Mouse (Mus musculus) right cerebral cortex, postnatal 36 days (tissue): ENCODE data around the gene Plb1.
A peak's percentile ranks its signal among the peaks of the same experiment; 100 is the strongest.

Experiments
- DNase-seq, 2 experiments: peaks; one replicate each; pipeline ENCODE4 v3.0.0; 2022; ENCODE audit warnings: low spot score in 2 of 2, mixed read lengths in 1 of 2

Gene Plb1

DNA sequence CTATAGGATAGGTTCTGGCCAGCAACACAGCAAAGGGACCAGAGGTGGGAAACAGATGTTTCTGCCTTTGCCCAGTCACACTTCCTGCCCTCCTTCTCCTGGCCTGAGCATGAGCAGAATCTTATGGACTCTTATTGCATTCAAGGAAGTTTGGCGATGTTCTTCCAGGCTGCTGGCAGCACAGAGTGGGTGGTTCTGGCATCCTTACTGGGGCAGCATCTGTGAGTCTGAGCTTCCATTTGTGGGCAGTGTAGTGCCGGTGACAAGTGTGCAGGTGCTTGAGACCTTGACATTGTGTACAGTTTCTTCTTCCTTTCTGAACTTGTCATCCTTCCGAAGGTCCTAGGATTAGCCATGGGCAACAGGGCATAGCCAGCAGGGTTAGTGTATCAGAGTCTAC is 12.9 kb downstream of the Plb1 start:
- peak; percentile 45 to 59 for DNase-seq

DNA sequence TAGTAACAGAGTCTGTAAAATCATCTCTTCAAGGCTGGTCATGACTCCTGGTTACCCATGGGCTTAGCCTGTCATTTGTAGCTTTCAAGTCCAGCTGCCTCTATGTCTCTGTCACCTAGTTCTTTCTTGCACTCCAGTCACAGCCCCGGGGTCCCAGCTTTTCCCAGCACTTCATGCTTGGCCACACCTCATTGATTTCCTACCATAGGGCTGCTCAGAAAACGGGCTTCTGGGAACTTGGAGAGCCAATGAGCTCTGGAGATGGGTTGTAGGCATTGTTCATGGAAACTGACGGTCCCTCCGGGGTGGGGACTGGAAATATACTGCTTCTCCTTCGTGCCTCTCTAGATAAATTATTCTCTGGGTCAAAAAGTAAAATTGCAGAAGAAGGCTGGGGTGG is 28.2 kb downstream of the Plb1 start:
- DNase-seq = no peak

DNA sequence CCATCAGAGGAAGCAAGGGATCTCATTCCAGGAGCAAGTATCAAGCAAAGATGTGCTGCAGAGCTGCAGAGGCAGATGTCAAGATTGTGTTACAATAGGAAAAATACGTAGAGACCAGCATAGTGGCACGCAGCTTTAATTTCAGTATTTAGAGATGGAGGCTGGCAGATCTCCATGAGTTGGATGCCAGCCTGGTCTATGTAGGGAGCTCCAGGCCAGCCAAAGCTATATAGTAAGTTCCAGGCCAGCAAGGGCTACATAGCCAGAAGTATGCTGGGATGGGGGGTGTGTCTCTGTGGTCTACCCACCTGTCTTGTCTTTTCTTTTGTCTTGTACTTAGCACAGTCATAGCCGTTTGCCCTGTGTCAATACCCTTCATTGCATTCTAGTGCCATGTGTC is 28.7 kb downstream of the Plb1 start:
- DNase-seq = no peak

DNA sequence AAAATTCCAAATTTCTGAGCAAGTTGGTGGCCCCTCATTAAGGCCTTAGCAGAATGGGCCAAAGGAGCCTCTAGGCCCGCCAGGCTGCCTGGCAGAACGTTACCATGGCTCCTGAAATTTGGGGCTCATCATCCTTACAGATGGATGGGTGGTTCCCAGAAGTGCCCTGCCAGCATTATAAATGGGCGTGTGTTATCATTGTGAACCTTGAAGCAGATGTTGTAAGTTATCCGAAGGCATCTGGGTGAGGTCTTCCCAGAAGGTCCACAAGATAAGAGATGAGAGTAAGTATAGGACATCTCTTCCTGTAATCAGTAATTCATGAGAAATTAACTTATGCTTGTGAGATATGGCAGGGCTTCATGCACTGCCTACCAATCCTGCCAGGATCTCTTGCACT is 30.0 kb downstream of the Plb1 start:
- DNase-seq = no peak

DNA sequence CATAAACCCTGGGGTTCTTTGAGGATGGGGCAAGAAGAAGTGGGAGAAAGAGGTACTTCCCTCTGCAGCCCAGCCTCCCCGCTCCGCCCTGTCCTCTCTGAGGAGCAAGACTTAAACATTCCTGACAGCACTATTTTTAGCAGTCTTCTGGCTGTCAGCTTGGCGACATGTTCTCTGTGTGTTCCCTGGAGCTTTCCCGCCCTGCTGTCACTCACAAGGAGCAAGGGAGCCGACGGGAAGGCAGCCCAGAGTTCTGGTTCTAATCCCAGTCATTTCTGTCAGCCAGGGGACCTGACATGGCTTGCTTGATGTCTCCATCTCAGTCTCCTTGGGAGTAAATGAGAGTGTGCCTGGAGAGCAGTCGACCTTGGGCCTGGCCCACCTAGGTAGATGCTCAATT is 40.0 kb downstream of the Plb1 start:
- peak in 1 of 2 experiments; percentile 4 for DNase-seq

DNA sequence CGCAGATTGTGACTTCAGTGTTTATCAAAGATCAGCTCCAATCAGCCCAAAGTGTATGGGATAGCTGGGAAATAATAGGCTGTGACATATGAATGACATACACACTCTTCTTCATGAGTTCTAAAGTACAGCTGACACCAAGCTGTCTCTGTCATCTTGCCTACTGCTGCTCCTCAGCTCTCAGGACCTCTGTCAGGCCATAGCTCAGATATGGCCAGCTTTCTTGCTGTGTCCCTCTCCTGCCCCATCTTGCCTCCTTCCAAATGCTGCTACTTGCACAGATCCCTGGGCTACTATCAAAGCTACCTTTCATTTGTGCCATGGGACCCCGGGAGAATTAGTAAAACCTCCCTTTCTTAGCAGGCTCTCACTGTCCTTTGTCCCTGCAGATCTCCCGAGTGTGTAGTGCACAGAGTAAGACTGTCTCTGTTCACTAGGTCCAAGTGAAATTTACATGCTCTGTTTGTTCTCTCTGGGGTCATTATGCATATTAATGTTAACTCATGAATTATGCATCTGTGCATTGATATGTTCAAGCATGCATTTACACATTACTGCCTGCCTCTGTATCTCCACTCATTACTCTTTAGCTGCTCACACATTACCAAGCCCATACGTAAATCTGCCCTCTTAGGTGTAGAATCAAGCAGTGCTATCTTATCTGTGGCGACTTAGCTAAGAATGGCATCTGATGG is 45.6 kb downstream of the Plb1 start:
- DNase-seq = no peak

DNA sequence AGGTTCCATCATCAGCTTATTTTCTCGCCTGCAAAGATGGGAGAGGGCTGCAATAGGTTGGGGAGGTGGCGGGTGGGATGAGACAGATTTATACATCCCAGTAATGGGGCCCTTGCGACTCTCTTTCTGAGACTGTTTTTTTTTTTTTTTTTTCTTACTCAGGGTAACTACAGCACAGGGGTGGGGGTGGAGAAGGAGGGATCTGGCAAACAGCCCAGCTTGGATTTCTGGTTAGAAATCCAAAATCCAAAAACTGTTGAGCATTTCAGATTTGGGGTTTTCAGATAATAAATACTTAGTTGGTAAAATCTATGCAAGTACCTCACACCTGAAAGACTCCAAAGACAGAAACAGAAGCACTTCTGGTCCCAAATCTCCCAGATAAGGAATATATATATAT is 47.6 kb downstream of the Plb1 start:
- no peak for DNase-seq

DNA sequence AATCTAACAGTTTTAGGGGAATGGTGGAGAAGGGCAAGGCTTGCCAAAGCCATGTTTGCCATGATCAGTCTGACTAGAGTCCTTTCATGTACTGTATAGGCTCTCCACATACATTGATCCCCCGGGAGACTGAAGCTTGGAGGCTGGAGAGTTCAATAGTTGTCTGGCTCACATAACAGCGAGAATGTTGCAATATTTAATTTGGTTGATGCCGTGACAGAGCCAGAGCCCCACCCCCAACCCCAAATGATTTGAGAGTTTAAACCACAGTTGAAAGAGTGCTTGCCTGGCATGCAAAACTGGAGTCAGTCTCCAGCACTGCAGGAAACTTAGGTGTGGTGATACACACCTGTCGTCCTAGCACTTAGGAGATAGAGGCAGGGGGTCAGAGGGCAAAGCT is 49.8 kb downstream of the Plb1 start:
- DNase-seq = no peak

DNA sequence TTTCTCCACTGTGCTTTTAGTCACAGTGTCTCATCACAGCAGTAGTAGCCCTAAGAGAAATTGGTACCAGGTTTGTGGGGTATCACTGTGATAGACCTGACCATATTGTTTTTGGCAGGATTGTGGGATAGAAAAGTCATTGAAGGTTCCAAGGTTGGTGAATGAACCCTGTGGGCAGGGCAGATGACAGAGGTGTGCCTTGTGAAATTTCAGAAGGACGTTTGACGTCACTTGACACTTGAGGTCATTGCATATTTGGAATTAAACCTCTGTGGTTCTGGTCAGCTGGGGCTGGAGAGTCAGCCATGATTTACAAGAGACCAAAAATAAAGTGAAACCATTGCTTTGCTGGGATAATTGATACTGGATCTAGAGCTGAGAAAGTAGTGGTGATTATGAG is 50.9 kb downstream of the Plb1 start:
- no peak for DNase-seq

DNA sequence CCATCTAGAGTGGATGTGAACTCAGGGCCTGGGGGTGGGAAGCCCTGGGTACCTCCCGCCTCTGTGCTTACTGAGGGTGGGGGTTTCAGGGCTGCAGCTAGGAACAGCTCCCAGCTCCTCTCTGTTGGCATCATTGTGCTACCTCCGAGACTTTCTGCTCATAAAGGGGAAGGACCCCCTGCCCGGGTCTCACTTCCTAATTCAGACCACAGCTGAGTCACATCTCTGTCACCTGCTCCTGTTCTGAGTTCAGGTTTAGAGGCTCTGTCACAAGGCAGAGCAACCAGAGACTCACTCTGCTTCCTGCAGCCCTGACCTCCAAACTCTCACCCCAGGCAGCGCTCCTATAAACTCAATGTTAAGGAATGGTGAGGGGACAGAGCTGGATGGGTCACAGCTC is 53.8 kb downstream of the Plb1 start:
- DNase-seq = no peak

DNA sequence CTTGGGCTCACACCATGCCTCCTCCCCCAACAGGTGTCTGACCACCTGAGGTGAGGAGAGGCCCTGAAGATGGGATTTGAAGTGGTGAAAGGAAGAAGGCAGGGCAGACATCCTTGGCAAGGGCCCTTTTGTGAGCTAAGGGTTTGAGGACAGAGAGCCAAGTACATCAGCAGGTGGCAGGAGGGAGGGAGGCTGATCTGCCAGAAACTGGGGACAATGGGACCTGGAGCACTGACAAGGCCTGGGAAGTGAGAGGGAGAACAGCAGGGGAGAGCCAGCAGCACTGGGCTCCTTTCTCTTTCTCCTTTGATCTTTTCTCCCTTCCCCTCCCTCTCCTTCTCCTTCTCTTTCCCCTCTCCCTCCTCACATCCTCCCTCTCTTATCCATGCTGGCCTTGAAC is 55.5 kb downstream of the Plb1 start:
- no peak for DNase-seq

DNA sequence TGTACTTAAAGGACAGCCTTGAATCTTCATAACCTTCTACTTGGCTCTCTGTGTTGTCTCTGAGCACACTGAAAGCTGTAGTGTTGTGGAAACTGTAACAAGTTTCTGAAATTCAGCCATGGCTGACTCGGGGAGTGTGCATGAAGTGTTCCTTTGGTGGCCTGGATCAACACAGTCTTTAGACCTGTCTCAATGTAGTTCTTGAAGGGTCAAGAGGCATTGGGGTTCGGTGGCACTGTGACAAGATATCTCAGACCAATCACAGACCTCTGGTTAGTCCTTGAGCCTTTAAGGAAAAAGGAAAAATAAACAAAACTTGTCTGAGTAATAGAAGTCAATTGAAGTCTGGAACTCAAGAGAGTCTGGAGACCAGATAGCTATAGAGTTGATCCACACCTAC is 58.8 kb downstream of the Plb1 start:
- DNase-seq = no peak

DNA sequence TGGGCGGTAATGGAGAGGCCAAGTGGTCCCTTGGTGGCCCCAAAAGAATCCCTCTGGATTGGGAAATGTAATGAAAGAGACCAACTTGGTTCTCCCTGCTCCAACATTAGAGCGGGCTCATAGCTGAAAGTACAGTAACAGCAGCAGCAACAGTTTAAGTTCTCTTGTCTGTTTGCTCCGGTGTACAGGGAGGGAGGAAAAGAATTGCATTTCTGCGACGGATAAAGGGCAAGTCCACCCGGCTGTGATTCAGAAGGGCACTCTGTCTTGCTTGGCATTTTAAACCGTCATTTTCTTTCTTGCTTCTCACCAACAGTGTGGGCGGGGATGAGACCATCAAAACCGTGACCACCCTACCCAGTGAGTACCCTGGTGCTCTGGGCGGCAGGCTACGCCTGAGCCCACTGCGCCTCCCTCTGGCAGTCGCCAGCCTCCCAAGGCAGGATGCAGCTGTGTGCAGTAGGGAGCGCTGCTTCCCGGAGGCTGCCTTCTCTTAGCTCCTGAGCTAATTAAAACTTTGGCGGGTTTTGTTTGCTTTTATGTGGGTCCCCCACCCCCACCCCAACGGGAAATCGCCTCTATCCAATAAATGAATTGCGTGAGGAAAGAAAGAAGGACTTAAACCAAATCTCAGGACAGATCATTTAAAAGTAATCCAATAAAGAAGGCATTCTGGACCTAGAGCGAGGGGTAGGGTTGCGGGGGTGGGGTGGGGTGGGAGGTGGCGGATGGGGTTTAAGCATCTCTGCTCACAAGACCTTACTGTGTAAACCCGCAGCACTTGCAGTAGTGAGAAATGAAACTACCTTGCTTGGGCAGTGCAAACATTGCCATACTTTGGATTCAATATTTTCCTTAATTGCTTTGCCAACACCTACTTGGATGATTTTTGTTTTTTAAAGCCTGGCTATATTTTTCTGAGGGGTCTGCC is 70.7 kb downstream of the Plb1 start:
- DNase-seq = peak; percentile 27 to 31

DNA sequence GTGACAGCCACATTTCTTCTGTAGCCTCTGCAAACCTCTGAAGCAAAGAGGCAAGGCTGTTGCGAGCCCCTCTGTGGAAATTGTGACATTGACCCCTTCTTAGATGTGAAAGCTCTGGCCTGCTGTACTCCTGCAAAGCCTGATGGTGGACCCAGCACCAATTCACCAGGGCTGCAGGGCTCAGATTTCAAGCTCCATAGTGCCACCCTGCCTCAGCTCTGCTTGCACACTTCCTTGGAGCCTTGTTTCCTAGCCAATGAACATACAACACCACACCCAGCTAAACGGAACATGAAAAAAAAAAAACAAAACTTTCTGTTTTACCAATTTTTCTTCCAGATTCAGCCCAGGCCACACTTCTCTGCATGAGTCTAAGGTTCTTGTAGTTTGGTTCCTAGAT is 74.6 kb downstream of the Plb1 start:
- DNase-seq = no peak

DNA sequence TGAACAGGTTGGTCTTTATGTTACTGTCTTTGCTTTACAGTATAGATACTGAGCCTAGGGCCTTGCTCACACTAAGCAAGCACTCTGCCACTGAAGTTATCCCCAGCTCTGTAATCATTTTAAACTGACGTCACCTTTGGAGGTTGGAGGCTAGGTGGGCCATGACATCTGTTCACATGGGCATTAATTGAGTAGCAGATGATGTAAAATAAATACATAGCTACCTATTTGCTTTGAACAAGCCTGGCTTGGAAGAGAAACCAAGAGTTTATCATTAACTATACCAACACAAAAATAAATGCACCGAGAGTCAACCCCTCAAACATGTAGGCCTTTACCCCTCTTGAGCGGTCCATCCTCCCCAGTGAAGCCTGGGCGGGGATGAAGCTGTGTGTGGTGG is 76.1 kb downstream of the Plb1 start:
- no peak for DNase-seq

DNA sequence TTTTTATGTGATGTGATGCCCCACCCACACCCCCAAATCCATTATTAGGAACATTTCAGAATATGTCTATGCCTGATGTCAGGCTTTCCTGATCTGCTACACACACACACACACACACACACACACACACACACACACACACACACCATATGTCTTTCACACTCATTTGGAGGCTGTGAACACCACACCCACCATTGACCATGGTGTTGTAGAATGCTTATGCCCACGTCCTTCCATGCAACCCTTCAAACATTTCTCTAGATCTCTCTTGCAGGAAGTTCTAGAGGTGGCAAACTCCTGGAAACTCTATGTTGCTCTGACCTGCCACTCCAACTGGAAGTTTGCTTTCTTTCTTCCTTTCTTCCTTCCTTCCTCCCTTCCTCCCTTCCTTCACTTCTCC is 77.2 kb downstream of the Plb1 start:
- DNase-seq = peak; percentile 6 to 23

DNA sequence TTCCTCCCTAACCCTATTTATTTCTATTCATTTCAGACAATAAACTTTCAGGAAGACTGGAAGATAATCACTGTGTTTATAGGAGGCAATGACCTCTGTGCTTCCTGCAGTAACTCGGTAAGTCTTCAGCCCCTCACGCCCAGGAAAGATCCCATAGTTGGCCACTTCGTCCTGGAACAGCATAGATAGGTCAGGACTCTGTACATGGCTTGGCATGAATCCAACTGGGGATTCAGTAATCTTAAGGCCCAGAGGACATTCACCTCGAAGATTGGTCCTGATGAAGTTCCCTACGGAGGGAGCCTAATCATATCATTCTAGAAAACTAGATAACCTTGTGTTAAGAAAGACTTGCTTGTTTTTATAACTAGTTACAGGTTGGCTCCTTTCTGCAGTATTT is 78.3 kb downstream of the Plb1 start:
- DNase-seq = no peak

DNA sequence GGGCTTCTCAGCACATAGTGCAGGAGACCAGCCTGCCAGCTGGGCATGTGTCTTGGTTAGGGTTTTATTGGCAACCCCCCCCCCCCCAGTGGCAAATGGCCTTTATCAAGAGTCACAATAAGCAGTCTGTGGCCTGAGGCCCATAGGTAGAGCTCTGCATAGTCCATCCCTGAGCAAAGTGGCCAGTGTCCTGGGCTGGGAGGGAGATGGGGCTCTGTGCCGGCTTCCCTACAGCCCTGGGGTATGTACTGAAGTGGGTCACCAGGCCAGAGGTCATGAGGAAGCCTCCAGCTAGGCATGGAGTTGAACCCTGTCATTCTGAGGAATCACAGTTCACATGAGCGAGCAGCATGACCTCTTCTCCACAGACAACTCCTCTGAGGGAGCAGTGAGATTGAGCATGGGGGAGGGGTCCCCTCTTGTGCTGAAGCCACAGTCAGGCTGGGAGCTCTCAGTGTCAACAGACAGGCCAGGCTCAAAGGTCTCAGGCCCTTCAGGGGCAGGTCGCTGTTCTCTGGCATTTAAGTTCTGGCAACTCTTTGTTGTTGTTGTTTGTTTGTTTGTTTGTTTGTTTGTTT is 79.2 kb downstream of the Plb1 start:
- no peak for DNase-seq

DNA sequence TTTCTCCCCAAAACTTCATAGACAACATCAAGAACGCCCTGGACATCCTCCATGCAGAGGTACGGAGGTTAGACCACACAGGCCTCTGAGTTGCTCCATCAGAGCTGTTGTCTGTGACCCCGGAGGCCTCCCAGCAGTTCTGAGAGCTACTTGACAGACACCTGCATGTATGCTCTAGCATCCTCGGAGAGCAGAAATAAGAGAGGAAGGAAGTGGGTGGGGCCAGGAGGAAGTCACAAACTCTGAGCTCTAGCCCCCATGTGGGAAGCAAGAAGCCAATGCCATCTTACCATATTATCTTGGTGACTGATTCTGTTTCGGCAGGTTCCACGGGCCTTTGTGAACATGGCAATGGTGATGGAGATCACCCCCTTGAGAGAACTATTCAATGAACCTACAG is 81.2 kb downstream of the Plb1 start:
- DNase-seq = no peak

DNA sequence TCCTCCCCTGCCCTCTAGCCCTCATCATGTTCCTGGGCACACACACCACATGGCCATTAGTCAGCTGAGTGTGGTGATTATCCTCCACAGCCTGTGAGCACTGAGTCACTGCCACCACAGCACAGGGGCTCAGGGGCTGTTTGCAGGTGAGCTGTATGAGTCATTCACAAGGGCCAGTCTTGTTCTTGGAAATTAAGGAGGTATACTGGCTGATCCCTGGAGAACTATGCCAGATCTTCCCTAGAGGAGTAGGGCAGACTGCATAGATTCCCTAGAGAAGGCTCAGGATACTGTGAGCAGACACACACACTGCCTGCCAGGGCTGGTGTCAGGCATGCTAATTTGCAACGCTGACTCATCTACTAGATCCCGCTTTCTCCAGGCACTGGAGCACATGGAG is 82.2 kb downstream of the Plb1 start:
- peak; percentile 56 to 61 for DNase-seq

DNA sequence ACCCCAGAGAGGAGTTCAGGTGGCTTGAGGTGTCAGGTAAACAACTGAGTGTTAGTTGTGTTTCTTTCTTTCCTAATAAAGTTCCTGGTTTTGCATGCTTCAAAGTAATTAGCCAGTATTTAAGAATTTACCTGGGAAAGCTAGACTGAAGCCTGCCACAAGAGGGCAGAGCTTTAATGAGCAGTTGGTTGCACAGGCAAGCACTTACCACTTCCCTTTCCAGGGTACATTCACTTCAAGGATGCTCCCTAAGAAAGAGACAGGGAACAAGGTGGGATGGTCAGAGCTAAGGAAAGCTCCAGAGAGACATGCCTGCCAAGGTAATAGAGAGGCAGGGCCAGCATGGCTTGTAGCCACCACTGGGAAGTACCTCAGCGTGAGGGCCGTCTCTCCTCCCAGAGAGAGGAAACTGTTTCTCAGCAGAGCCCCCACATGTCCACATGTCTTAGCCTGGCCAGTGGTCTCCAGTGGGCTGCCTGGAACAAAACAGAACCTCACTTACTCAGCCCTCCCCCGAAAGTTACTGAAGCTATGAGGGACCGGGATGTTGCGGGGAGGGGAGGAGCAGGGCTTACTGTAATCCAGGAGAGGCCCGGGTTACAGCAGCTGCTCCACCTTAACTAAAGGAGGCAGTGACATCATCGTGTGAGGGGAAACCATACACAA is 89.8 kb downstream of the Plb1 start:
- DNase-seq = peak in 1 of 2 experiments; percentile 25

DNA sequence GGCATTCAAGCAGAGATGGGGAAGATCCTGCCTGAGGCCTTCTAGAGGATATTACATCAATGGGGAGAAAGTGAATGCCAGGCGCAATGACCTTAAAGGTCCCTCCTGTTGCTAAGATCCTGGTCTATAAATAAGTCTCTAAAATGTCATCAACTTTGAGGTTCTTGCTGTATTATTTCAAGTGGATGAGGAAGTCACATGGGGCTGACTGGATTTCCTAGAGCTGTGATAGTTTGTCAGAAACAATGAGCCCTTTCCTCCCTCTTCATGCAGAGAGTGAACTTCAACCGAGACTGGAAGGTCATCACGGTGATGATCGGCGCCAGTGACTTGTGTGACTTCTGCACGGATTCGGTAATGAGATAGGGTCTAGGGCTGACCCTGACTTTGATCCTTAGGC is 95.6 kb downstream of the Plb1 start:
- DNase-seq = no peak
